Mouse (Mus musculus): ENCODE measurements around the gene Fga.

DNA sequence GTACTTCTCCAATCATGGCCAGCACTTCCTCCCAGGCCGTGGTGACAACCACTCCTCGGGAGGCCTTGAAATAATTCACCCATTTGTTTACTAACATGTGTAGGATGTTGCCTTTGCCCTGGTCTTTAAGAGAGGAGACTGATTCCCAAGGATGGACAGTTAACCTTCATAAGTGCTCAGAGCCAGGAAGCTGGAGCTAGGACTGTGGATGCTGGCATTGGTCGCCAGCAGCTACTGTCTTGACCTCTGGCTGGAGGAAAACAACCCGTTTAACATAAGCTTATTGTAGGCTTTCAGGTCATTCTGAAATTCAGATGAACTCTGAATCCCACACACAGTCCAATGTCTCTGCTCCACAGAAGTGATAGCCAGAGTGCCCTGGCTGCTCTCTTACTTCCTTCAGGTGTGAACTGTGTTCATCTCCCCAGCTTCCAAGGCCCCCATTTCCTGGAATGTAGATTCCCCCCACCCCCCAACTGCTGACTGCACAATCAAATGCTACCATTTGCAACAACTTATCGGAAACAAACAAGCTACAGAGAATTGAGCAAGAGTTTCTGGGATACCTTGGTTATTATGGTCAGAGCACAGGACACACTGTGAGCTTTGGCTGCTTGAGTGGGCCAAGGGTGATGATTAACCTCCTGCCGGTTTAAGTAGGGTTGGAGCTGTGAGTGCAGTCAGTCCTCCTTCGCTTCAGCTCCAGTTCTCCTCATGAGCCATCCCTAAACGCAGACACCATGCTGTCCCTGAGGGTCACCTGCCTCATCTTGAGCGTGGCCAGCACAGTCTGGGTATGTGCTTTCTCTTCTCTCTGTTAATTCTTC lies at the start of gene Fga:
- TF ChIP-seq CTCF (IDR thresholded peaks at IDR 0.05; ENCODE audit: control insufficient read depth, insufficient read depth, insufficient read length) (no peak), FOSL1 (IDR thresholded peaks at IDR 0.05; ENCODE audit: insufficient read depth, low read length, poor library complexity, severe bottlenecking) (no peak), MYOD1 (IDR thresholded peaks at IDR 0.05; ENCODE audit: control insufficient read depth, insufficient read length, low read depth) (no peak), MAX (IDR thresholded peaks at IDR 0.05) (no peak)

Data from C2C12 (cell line).